Mouse (Mus musculus) midbrain, embryonic 13.5 days (tissue): ENCODE measurements at regions not wholly inside any gene's neighbourhood (a gene's known extent, or its start where the extent isn't known, plus 50 kb on each side); places are given as distances from the start of the nearest gene placed in this dataset.

Experiments
- ATAC-seq: fragments of 200-750 bp; cut with Nextera tagmentation; 2 replicates; pipeline ENCODE4 v1.8.0; 2017; ENCODE audit warnings: mild to moderate bottlenecking, moderate TSS enrichment, moderate library complexity
- H3K27ac ChIP-seq: fragments of 300-500 bp; sonication (generic); 2 replicates; pipeline ENCODE4 v1.5.1; 2015; ENCODE audit warnings: inconsistent platforms, mild to moderate bottlenecking, moderate library complexity
- H3K27me3 ChIP-seq: fragments of 300-500 bp; sonication (generic); 2 replicates; pipeline ENCODE4 v1.6.1; 2015; ENCODE audit warnings: mild to moderate bottlenecking, inconsistent platforms
- H3K36me3 ChIP-seq: fragments of 300-500 bp; sonication (generic); 2 replicates; pipeline ENCODE4 v1.6.1; 2015; ENCODE audit warnings: mild to moderate bottlenecking, inconsistent platforms
- H3K4me1 ChIP-seq: fragments of 300-500 bp; sonication (generic); replicated peaks from 2 replicates; pipeline ENCODE4 v1.6.1; 2015; ENCODE audit warnings: inconsistent platforms
- H3K4me2 ChIP-seq: fragments of 300-500 bp; sonication (generic); replicated peaks from 2 replicates; pipeline ENCODE4 v1.6.1; 2015; ENCODE audit warnings: moderate library complexity, mild to moderate bottlenecking, inconsistent platforms
- H3K4me3 ChIP-seq: fragments of 300-500 bp; sonication (generic); replicated peaks from 2 replicates; pipeline ENCODE4 v1.5.1; 2015; ENCODE audit warnings: mild to moderate bottlenecking, inconsistent platforms
- H3K9ac ChIP-seq: fragments of 300-500 bp; sonication (generic); replicated peaks from 2 replicates; pipeline ENCODE4 v1.6.1; 2015; ENCODE audit warnings: mild to moderate bottlenecking, inconsistent platforms
- H3K9me3 ChIP-seq: fragments of 300-500 bp; sonication (generic); 2 replicates; pipeline ENCODE4 v1.6.1; 2016; ENCODE audit warnings: mild to moderate bottlenecking, inconsistent platforms
- WGBS: fragments of 180-500 bp; shearing (Covaris S2); methylation state at CpG from one replicate; pipeline ENCODE4 v1.1.7; 2015; 5-methylcytosine and 5-hydroxymethylcytosine counted together

DNA sequence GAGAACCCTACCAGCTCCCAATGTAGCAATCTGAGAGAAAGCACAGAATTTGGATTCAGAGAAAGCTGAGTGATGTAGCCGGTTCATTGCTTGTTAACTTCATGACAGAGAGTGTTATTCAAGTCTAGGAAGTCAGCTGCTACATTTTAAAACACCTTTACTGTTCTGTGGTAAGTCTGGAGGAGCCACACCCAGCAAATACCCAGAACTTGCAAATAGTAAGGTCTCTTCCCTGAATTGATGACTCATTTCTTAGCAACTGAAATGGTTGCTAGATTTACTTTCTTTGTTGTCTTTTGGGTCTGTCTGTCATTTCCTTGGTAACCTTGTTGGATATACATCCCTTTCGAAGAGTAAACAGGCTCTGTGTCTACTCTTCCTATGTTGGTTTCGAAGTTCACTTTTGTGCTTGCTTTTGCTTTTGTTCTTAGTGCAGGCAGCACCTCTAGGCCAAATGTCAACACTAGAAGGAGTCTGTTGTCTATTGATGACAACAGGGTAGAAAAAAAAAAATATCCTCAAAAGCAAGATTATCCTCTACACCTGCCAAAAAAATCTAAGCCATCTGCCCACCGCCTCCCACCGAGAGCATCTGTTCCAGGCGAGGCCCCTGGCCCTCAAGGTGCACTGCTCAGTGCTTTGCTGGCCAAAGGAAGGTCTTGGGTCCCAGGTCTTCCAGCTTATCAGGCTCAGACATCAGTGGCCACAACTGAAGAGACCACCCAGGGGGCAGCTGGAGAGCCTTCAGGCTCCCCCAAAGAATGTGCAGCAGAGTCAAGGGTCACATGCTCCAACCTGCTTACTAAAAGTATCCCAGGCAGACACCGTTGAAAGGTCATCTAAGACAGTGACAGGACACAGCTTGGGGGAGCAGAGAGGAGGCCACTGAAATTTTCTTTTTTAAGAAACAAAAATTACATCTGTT lies 372.3 kb upstream of the Nfe2l3 start:
- Histone ChIP-seq H3K9me3 (no peaks in the 10 kb centered on the region), H3K4me3 (no peak overlapping the region), H3K4me2 (no peak overlapping the region), H3K4me1 (peaks cover 36% of the 10 kb centered on the region), H3K36me3 (no peaks in the 10 kb centered on the region), H3K27me3 (no peaks in the 10 kb centered on the region), H3K9ac (no peak overlapping the region), H3K27ac (peak overlapping the region; percentile 1; the same call in 1 of the 2 replicates)
- no peak for ATAC-seq
- WGBS, result 54% methylated on average over 7 of the region's 7 CpGs

DNA sequence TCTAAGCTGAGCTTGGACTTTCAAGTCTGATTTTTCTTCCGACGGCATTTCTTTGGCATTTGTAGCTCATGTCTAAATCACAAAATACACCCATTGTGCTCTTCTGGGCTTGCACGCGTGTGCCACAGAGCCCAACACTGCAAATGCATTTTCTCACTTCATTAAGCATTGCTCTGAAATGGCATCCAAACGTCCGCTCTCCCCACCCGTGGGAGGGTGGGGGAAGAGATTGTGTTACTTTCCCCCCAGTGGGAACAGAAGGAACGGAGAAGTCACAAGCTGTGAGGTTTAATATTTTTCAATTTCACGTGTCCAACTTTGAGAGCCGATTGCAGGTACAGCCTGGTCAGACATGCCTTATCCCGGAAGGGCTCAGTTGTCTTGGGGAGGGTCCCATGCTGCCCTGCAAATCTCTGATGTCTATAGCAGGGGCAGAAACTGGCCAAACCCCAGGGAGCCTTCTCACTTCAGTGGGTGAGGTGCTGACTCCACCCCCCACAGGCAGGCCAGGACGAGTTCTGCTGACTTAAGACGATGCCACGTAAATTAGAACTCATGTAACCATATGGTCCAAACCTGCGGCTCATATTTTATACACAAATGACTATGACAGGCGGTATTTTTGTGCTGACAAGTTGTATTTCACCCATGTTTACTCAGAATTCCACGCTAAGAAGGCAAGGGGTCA lies 371.5 kb upstream of the Nfe2l3 start:
- H3K27me3 ChIP-seq, result no peaks in the 10 kb centered on the region
- no peaks in the 10 kb centered on the region for H3K9me3 ChIP-seq
- H3K4me1 ChIP-seq, result peaks cover 34% of the 10 kb centered on the region
- H3K4me2 ChIP-seq, result no peak overlapping the region
- peak overlapping the region; percentile 1; the same call in 1 of the 2 replicates for H3K27ac ChIP-seq
- 58% methylated on average over 17 of the region's 17 CpGs for WGBS
- no peak overlapping the region for H3K9ac ChIP-seq
- no peaks in the 10 kb centered on the region for H3K36me3 ChIP-seq
- H3K4me3 ChIP-seq, result no peak overlapping the region
- no peak for ATAC-seq

DNA sequence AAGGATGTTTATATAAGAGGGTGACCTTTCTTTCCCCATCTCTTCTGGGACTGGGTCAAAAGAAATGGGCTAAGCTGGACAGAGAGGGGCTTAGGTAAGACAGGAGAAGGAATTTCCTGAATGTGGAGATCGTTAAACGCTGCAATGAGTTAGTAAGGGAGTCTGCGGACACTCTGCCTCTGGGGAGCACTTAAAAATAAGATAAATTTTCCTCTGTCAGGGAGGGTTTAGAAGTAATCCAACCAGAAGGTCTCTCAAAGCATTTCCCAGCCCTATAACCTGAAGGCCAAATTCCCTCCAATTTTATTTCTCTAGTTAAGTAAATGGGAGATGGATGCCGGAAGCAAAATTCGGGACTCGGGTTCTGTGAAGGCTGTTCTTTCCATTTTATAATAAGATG lies 367.3 kb upstream of the Nfe2l3 start:
- no peak overlapping the region for H3K9ac ChIP-seq
- no peak overlapping the region for H3K4me3 ChIP-seq
- H3K4me1 ChIP-seq, result peaks cover 20% of the 10 kb centered on the region
- H3K27ac ChIP-seq, result no peak overlapping the region
- no peak for ATAC-seq
- no peaks in the 10 kb centered on the region for H3K27me3 ChIP-seq
- H3K9me3 ChIP-seq, result no peaks in the 10 kb centered on the region
- no peak overlapping the region for H3K4me2 ChIP-seq
- 78% methylated on average over 6 of the region's 6 CpGs for WGBS
- H3K36me3 ChIP-seq, result no peaks in the 10 kb centered on the region

- H3K9me3 ChIP-seq, result no peaks in the 10 kb centered on the region
- H3K4me2 ChIP-seq, result no peak overlapping the region
- H3K36me3 ChIP-seq, result no peaks in the 10 kb centered on the region
- peaks cover 25% of the 10 kb centered on the region for H3K4me1 ChIP-seq
- 61% methylated on average over 11 of the region's 11 CpGs for WGBS
- H3K27me3 ChIP-seq, result no peaks in the 10 kb centered on the region
- no peak overlapping the region for H3K4me3 ChIP-seq
- H3K9ac ChIP-seq, result no peak overlapping the region
- peak overlapping the region; percentile 45 for H3K27ac ChIP-seq
- ATAC-seq, result no peak
Measured at GRCm38 (mm10) chr6:51067332-51067731, 365.1 kb upstream of the Nfe2l3 start.

GRCm38 (mm10) chr6:51069945-51070344 lies 362.5 kb upstream of the Nfe2l3 start:
- H3K4me2 ChIP-seq, result no peak overlapping the region
- peak overlapping the region; percentile 57; the same call in 1 of the 2 replicates for H3K27ac ChIP-seq
- WGBS, result 54% methylated on average over 5 of the region's 5 CpGs
- H3K9me3 ChIP-seq, result no peaks in the 10 kb centered on the region
- H3K36me3 ChIP-seq, result no peaks in the 10 kb centered on the region
- no peak for ATAC-seq
- peaks cover 26% of the 10 kb centered on the region for H3K4me1 ChIP-seq
- no peak overlapping the region for H3K4me3 ChIP-seq
- no peak overlapping the region for H3K9ac ChIP-seq
- no peaks in the 10 kb centered on the region for H3K27me3 ChIP-seq

DNA sequence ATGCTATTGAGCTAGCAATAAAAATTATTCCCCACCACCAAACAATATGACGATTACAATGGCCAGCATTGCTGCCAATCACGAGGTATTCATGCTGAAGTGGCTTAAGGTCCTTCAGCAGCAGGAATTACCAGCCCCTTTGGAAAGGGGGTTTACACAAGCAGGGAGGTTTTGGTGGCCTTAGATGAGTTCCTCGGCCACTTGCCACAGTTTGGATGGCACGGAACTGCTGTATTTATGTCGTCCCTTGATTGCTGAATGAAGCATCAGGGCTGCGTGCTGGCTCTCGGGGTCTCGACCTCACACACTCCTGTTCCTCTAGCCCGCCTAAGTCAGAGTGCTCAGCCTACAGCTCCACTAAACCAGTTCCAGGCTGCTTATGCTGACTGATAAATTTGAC lies 361.2 kb upstream of the Nfe2l3 start:
- H3K27me3 ChIP-seq, result no peaks in the 10 kb centered on the region
- peak overlapping the region; percentile 8 for H3K27ac ChIP-seq
- H3K4me1 ChIP-seq, result peaks cover 39% of the 10 kb centered on the region
- H3K9ac ChIP-seq, result no peak overlapping the region
- no peaks in the 10 kb centered on the region for H3K36me3 ChIP-seq
- ATAC-seq, result no peak
- H3K4me2 ChIP-seq, result no peak overlapping the region
- H3K9me3 ChIP-seq, result no peaks in the 10 kb centered on the region
- no peak overlapping the region for H3K4me3 ChIP-seq
- WGBS, result 23% methylated on average over 9 of the region's 9 CpGs

GRCm38 (mm10) chr6:51075026-51075425 lies 357.4 kb upstream of the Nfe2l3 start:
- Histone ChIP-seq H3K9ac (no peak overlapping the region), H3K4me3 (no peak overlapping the region), H3K4me1 (peaks cover 62% of the 10 kb centered on the region), H3K9me3 (no peaks in the 10 kb centered on the region), H3K4me2 (no peak overlapping the region), H3K27me3 (no peaks in the 10 kb centered on the region), H3K27ac (peak overlapping the region; percentile 80; the same call in 1 of the 2 replicates), H3K36me3 (no peaks in the 10 kb centered on the region)
- no peak for ATAC-seq
- 78% methylated on average over 8 of the region's 8 CpGs for WGBS

DNA sequence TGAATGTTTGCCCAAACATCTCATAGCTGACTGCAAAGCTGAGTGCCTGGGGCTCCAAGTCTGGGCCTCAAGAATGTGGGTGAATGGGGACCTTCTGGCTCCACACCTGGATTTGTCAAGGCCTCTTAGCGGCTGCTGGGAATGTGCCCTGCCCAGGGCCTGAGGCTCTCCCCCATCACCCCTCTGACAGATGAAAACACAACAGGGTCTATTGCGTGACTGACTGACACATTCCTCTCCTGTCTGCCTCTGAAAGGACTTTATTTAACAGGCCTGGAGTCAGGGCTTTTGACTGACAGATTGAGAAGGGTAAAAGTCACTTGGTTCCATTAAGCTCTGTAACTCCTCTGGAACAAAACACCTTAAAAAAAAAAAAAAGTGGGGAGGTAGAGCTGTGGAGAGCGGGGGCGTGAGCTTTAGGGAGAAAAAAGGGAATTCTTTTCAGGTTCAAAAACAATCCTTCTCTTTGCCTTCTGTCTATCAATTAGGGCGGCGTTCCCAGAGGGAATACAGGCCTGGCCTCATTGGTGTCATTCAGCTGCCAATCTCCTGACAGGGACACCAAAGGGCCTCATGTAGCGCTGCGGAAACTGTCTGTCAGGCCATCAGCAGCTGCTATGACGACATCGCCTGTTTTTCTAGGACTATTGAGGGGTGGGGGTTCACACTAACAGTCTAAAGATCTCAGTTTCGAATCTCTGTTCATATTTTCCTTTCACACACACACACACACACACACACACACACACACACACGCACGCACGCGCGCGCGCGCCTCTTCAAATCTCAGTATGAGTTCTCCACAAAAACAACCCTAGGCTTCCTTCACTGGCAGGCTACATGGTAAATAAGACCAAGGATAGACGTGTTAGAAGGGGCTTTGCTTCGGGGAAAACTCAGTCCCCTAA lies 355.4 kb upstream of the Nfe2l3 start:
- H3K36me3 ChIP-seq, result no peaks in the 10 kb centered on the region
- H3K4me2 ChIP-seq, result 0 out of 2 replicates have a peak overlapping the region, but pooled peaks have one; percentile 3
- H3K4me3 ChIP-seq, result no peak overlapping the region
- peak; percentile 90 for ATAC-seq
- H3K9ac ChIP-seq, result no peak overlapping the region
- H3K27me3 ChIP-seq, result no peaks in the 10 kb centered on the region
- WGBS, result 28% methylated on average over 21 of the region's 21 CpGs
- H3K4me1 ChIP-seq, result peaks cover 45% of the 10 kb centered on the region
- peak overlapping the region; percentile 80 for H3K27ac ChIP-seq
- no peaks in the 10 kb centered on the region for H3K9me3 ChIP-seq

DNA sequence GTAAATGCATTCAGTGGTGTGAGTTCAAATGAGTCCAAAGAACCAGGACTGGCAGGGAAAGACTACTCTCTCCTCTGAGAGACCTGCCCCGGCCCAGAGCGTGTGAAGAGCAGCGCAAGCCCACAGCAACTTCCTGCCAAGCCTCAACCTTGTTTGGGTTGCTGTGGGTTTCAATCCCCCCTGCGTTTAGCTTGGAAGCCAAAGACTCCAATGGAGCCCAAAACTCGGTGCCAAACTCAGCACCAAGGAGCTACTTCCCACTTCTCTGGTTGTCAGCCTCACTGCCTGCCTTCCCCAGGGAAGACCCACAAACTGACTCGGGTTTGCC lies 354.7 kb upstream of the Nfe2l3 start:
- H3K27me3 ChIP-seq, result no peaks in the 10 kb centered on the region
- no peaks in the 10 kb centered on the region for H3K9me3 ChIP-seq
- no peak overlapping the region for H3K9ac ChIP-seq
- H3K4me2 ChIP-seq, result 0 out of 2 replicates have a peak overlapping the region, but pooled peaks have one; percentile 0
- peaks cover 45% of the 10 kb centered on the region for H3K4me1 ChIP-seq
- WGBS, result 49% methylated on average over 6 of the region's 6 CpGs
- H3K27ac ChIP-seq, result peak overlapping the region; percentile 80
- ATAC-seq, result peak; percentile 16
- no peaks in the 10 kb centered on the region for H3K36me3 ChIP-seq
- H3K4me3 ChIP-seq, result no peak overlapping the region

DNA sequence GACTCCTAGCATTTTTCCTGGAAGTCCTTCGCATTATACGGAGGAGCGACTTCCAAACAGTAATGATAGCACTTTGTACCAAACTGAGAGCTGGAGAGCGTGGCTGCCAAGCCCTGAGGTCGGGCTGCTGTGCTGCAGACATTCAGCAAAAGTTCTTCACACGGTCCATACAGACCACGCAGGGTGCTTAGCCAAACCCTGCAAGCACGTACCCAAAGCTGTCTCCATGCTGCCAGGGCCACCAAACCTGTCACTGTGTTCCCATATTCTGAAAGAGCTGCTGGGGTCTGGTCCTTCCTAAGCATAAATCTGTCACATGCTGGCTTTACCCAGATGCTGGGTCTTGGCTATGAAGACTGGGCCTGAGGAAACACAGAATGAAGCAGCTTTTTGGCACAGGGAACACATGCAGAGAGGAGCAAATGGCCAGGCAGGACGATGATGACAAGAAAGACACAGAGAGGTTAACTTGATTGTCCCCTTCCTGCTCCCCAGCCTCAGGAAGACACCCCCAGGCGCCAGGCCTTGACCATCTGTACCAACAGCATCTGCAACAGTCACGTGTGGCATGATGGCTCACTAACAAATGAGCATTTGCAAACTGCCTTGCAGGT lies 354.0 kb upstream of the Nfe2l3 start:
- Histone ChIP-seq H3K36me3 (no peaks in the 10 kb centered on the region), H3K4me1 (peaks cover 45% of the 10 kb centered on the region), H3K27me3 (no peaks in the 10 kb centered on the region), H3K9me3 (no peaks in the 10 kb centered on the region), H3K27ac (peak overlapping the region; percentile 80), H3K4me2 (no peak overlapping the region), H3K9ac (no peak overlapping the region), H3K4me3 (no peak overlapping the region)
- WGBS, result 72% methylated on average over 11 of the region's 11 CpGs
- no peak for ATAC-seq

- 95% methylated on average over 5 of the region's 5 CpGs for WGBS
- Histone ChIP-seq H3K4me3 (no peak overlapping the region), H3K27me3 (no peaks in the 10 kb centered on the region), H3K36me3 (no peaks in the 10 kb centered on the region), H3K27ac (peak overlapping the region; percentile 80; the same call in 1 of the 2 replicates), H3K9me3 (no peaks in the 10 kb centered on the region), H3K9ac (no peak overlapping the region), H3K4me2 (no peak overlapping the region), H3K4me1 (peaks cover 45% of the 10 kb centered on the region)
- no peak for ATAC-seq
Measured at GRCm38 (mm10) chr6:51078967-51079355, 353.5 kb upstream of the Nfe2l3 start.
